Mouse (Mus musculus) layer of hippocampus, adult 18-20 months (tissue): ENCODE measurements around the gene Gas8. TPM values are rescaled to one million over a fixed set of nuclear protein-coding genes. Genes with fewer than 3 reads are reported as not detected.
A peak's percentile ranks its signal among the peaks of the same experiment; 100 is the strongest.
"Not testable (repeated sequence)": the region's sequence is repeated elsewhere in the genome, so short reads cannot be mapped to it uniquely, and the experiment has no call there.

Experiments used
- DNase-seq, 2 experiments: peaks; one replicate each; pipeline ENCODE4 v3.0.0; 2022; ENCODE audit warnings: low spot score in 2 of 2
- long read RNA-seq: library from polyadenylated mRNA; stranded (forward); transcript quantifications from one replicate; pipeline ENCODE4 v2.0.0, GENCODE M21; 2021
- total RNA-seq, 2 experiments: library from RNA; stranded (reverse); gene quantifications; 2 replicates each; pipeline ENCODE4 v1.2.3; 2021

Gene Gas8
- total RNA-seq = 10 to 100 TPM; 23.4 to 24.8 TPM
- long read RNA-seq, transcript Gas8-201 (11 exons, 1,681 nt) = major isoform, 10 of 23 reads
- long read RNA-seq, transcript Gas8-203 (10 exons, 3,469 nt) = minor isoform, 6 of 23 reads
- long read RNA-seq, partial matches to known transcripts = 1 of 23 reads
- long read RNA-seq, other reads (novel, unspliced or antisense) = 6 of 23 reads

DNA sequence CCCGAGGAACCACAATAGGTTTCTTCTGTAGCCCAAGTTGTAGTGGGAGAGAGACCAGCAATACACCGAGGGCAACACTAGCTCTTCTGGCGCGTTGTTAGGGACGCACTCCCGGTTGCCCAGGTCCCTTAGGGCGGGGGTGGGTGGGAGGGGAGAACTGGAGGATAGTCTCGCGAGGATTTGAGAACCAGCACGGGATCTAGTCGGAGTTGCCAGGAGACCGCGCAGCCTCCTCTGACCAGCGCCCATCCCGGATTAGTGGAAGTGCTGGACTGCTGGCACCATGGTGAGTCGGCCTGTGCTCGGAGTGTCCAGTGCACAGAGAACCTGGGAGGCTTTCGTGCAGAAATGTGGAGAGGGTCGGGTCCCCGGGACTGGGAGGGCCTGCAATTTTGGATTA is at the start of gene Gas8:
Gene Gas8, plus strand, starts transcription at position 168 of the 400 bp plus-strand sequence.
- DNase-seq = peak; percentile 81 to 94

DNA sequence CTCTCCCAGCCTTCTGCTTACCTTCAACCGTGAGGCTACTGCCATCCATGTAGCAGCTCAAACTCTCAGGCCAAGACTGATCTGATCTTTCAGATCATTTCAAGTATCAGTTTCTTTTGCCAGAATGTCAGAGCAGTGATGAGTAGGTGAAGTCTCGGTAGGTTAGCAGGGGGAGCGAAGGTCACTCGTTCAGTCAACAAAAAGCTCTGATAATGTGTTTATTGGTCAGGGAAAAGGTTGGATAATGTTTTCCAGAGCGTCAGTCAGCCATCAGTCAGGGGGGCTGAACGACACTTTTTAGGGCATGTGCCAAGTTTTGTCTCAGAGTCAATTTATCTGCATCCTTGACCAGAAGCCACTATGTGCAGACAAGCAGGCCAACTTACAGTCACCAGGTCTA is 45.6 kb upstream of the Gas8 start:
- DNase-seq = not testable (repeated sequence)

DNA sequence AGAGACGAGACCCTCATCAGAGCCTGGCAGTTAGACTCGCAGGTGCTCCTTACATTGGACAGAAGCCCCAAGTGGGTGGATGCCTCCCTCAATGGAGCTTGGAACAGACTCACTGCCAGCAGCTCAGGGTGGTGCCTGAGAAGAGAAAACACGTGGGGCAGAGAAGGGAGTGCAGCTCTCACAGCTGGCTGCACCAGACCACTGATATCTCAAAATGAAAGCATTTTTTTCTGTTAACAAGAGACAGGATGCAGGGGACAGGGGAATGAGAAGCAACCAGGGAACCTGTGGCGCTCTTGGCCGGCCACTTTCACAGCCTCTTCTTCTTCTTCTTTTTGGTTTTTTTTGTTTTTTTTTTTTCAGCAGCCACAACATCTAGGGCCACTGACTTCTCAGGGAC is 44.1 kb upstream of the Gas8 start:
- DNase-seq = not testable (repeated sequence)

DNA sequence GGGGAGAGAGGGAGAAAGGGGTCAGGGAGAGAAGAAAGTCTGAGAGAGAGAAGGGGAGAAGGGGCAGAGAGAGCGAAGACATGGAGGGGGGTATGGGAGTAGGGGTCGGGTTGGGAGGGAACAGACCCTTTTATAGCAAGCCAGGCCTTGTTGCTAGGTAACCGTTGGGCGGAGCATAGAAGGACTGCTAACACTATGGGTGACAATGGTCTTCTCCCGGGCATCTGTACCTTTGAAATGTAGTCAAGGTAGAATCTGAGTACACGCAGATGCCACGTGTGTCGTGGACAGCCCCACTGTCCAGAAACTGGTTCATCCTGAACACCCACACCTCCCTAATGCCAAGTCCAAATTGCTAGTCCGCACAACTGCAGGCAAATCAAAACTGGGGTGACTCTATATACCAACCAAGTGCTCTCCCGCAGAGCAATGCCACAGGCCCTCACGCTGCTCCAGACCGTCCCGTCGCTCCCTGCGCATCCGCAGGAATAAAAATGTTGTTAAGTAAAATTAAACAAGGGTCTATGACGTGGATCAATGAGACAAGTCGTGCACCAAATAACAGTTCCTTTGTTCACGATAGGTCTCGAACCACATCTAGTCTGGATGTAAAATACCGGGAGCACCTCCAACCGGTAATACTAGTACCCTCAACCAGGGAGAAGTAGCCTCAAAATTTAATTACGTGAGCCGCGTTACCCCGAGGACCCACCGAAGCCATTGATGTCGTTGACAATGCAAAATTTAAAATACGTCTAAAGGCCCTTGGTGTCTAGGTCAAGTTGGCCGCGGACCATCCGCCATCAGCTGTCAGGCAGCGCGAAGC is 41.5 kb upstream of the Gas8 start:
- DNase-seq = peak in 1 of 2 experiments; percentile 26

DNA sequence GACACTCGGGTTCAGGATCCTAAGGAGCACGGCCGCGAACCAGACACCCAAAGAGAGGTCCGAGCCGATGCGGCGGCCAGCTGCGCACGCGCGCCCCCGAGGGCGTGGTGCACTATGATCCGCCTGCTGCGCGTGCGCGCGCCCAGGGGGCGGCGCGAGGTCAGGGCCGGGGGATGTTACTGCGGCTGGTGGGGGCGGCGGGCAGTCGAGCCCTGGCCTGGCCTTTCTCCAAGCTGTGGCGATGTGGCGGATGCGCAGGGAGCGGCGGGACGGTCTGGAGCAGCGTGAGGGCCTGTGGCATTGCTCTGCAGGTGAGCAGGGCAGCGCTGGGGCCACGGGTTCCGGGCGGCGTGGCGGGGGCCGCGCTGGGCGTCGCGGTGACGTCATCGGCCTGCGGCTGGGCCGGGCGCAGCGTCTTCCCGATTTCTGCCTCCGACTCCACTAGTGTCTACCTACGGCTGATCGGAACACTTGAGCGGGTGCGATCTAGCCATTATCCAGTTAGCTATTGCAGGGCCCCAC is 40.8 kb upstream of the Gas8 start, which contains the start of gene Afg3l1:
Gene Afg3l1, plus strand, starts transcription at position 167 of the 522 bp plus-strand sequence.
- DNase-seq = peak; percentile 91 to 94

DNA sequence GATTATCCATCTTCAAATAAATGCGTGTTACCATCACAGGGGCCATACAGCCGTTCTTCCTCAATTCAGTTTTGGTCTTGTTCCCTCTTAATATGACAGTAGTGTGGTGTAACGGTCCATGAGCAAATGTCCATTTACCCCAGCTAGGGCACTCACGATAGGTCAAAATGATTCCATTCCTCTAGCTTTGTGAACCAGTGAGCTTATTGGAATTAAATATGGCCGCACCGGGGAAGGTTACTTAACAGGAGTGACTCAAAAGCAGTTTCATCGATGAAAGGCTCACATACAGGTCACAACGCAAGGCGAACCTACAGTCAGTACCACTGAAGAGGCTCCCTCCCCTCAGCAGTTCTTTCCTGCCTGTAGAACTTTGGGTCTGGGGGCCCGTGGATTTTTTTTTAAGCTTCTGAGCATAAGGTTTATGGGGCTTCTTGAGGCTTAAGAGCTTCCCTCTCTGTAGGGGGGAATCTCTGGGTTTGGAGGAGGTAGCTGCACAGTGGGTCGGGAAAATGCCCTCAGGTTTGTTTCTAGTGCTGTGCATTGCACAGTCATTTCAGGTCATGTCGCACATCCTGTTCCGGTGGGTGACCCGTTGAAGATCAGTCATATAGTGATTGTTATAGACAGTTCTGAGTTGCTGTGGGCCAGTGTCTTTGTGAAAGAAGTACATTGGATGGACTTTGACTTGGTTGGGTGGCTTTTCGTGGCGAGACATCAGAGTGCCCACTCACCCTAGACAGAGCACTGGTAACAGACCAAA is 40.0 kb upstream of the Gas8 start:
- peak in 1 of 2 experiments; percentile 22 for DNase-seq

DNA sequence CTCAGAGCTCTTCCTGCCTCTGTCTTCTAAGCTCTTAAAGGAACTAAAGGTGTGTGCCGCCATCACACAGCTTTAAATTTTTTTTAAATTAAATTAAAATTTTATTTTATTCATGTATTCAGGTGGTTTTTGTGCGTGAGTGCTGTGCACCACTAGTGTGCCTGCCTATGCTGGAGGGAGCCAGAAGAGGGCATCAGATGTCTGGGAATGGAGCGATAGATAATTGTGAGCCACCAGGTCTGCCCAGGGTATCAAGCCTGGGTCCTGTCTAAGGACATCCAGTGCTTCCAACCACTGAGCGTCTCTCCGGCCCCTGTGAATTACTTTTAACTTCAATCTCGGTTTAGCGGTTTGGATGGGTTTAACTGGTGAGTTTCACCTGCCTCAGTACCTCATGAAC is 36.0 kb upstream of the Gas8 start:
- no peak for DNase-seq

DNA sequence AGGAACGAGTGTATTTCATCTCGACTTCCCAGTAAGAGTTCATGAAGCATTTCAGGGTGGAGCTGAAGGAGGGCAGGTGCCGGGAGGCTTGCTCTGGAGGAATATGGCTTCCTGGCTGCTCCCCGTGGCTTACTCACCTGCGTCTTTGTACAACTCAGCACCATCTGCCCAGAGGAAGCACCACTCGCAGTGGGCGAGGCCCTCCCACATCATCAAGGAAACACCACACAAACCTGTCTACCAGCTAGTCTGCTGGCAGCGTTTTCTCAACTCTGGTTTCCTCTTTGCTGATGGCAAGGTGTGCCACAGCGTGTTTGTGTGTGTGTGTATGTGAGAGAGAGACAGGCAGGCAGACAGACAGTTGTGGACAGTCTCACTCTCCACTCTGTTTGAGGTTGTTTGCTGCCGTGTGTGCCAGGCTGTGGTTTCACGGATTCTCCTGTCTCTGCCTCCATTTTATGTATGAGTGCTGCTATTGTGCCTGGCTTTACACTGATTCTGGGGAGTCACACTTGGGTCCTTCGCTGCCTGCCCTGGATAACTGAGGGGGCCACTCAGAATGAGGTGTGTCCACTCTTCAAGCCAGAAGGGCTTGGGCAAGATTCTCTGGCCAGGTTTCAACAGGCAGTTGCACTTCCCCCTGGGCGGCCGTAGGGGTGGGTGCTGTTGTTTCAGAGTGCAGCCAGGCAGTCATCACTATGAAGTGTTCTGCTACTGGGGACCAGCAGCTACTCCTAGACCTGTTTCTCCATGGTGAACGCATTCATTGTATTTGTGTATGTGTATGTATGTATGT is 27.2 kb upstream of the Gas8 start:
- no peak for DNase-seq

DNA sequence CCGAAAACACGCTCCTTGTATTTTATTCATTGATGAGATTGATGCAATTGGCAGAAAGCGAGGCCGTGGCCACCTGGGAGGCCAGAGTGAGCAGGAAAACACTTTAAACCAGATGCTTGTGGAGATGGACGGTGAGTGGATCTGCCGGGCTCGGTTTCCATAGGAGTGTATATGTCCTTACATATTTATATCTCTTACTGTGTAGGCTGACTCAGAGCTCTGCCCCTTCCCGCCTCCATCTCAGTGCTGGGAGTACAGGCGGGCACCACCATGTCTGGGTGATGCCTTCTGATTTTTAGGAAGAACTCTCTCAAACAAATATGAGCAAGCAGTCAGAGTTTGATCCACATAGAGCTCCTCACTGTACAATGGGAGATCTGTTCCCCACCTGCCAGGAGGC is 25.7 kb upstream of the Gas8 start:
- no peak for DNase-seq

DNA sequence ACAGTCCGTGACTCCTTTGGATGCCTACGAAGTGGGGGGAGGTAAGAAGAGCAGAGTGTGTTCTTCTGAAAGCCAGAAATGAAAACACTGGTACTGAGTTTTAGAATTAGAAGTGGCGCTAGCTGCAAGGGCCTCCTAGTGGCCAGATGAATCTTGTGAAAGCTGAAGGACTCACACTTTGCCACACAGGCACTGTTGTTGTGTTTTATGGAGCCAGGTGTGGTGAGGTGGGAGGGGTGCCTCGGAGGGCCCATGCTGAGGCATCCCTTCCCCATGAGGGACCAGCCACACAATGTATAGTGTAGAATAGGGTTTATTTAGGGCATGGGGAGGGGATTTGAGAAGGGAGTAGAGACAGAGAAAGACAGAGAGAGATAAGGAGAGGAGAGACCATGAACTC is 20.9 kb upstream of the Gas8 start:
- no peak for DNase-seq

DNA sequence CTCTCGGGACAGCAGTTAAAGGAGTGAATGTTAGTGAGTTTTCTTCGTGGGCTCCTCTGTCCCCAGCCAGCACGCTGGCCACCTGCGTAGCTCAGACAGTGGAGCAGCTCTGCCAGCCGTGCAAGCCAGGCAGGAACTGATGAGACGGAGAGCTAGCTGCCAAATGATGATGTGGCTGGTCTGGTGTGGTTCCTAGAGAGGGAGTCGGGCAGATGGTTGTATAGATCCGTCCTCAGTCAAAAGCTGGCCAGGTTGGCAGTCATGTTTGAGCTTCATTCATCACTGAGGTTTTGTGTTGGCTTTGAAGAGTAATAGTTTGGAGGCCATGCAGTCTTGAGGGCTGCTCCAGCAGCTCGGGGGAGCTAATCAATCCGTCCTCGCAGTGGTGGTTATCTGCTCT is 19.7 kb upstream of the Gas8 start:
- peak; percentile 59 to 67 for DNase-seq

DNA sequence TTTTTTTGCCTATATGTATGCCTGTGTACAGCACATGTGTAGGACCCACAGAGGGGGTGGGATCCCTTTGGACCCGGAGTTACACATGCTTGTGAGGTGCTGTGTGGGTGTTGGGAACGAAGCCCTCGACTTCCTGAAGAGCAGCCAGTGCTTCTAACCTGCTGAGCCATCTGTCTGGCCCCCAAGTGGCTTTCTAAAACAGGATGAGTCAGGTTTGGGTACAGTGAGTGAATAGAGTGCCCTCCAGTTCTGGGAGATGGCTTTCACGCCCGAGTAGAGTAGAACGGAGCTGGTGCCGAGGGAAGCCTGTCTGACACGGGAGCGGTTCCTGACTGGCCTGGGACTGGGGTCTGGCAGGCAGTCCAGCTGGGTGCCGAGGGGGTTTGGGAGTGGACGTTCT is 19.1 kb upstream of the Gas8 start:
- no peak for DNase-seq

DNA sequence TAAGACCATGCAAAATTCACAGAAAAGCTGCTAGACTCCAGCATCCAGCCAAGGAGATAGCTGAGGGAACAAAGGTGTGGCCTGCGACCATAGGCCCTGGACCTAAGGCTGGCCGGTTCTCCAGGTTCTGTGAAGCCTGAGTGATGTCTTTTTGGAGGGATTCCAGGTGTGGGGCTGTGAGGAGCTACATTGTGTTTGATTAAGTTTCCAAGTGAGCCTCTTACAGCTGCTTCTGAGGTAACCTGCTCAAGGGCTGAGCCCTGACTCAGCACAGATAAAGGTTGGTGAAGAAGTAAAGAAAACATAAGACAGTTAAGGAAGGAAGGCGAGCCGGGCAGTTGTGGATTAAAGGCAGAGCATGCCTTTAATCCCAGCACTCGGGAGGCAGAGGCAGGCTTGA is 16.4 kb upstream of the Gas8 start:
- no peak for DNase-seq

DNA sequence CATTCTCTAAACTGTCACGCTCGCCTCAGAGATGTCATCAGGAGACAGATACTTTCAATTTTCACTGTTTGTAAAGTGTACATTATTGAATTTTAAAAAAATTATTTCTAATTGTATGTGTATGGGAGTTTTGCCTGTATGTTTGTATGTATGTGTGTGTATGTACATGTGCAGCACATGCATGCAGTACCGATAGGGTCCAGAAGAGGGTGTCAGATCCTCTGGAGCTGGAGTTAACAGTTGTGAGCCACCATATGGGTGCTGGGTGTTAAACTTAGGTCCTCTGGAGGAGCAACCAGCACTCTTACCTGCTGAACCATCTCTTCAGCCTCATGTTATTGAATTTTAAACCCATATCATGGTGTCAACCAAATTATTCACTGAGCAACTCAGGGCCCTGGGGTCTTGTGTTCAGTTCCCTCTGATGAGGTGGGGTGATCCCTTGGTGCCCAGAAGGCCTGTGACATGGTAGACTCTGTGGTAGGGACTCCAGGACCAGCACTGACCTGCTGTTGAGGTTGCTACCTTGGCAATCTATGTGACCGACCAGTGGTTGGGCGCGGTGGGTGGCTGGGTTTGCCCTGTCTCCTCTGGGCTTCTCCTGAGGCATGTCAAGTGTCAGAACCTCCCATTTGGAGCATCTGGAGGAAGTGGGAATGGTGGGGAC is 14.7 kb upstream of the Gas8 start:
- no peak for DNase-seq

DNA sequence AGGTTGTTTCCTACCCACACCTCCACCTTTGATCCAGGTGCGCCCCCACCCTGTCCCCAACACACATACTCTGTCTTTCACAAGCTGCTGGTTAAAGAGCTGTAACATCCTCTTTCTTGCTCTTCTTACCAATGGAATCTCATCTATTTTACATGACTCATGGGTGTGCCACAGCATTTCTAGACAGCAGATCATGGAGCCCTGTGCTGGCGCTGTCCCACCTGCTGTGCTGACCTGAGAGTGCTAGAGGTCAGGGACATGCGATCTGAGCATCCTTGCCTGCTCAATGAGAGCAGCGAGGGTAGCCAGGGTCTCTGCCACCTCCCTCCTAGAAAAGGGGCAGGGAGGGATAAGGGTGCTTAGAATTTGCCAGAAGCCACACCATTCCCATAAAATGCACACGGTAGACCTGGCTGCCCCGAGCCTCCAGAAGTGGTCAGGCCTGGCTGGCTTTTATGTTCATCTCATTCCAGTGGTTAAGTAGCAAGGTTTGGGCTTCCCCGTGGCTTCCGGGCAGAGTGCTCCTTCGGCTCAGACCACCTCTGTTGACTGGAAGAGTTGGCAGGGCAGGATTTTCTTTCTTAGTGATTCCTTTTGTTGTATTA is 13.9 kb upstream of the Gas8 start:
- DNase-seq = no peak

DNA sequence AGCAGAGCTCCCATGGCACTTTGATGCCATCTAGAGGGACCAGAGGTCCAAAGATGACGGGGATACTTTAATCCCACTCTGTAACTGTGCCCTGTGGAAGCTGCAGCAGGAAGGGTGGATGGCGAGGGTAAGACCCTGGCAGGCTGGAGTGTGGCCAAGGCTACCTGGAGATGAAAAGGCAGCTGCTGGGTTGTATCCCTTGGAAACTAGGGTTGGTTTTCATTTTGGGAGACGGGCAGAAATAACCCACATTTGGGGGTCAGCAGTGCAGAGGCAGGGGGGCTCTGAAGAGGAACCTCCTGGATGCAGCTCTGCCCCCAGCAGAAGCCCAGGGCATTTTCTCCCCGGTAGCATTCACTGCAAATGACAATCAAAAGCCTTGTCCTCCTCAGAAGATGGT is 13.4 kb upstream of the Gas8 start:
- no peak for DNase-seq

DNA sequence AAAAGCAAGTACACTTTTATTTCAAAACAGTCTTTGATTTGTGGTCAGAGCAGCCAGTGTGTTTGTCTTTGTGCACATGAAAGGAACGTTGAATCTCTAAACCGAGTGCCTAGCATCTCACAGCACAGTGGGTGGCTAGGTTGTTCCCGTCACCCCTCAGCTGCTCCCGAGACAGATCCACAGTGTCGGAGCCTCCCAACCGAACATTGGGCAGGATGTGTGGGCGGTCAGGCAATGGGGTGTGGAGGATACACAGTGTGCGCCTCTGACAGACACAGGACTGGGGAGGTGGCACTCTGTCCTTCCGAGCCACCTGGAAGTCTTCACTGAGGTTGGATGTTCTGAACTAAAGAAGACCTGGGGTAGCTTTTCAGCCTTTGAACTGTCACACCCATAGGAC is 12.9 kb upstream of the Gas8 start:
- DNase-seq = no peak

DNA sequence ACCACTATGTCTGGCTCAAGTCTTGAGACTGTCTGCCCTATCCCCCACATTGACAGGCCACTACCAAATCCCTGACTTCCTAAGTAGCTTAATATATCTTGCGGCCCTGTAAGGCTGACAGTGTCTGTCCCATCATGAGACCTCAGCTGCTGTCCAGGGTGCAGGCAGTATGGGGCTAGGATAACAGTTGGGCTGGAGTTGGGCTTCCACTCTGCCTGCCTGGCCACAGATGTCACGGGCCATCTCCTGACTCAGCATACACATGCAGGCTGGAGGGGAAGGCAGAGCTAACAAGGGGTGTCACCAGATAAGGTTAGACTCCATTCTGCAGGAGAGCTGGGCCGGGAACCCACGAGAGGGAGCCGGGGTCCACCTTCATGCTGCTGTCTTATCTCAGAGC is 11.5 kb upstream of the Gas8 start:
- no peak for DNase-seq

DNA sequence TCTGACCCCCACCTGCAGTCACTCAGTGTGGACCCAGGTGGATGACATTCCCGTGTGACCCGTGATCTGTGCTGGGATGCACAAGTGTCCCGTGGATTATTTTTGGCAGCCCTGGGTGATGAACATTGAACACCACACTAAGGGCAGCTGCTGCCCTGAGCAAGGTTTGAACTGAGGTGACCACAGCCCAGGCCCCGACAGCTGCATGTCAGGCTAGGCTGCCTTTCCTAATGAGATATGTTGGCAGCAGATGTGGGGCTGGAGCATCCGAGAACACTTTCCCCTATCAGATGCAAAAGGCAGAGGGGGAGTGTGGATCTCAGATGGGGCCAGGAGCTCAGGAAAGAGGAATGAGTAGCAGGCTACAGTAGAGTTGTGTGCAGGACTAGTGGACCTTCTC is 7.8 kb upstream of the Gas8 start:
- DNase-seq = no peak

DNA sequence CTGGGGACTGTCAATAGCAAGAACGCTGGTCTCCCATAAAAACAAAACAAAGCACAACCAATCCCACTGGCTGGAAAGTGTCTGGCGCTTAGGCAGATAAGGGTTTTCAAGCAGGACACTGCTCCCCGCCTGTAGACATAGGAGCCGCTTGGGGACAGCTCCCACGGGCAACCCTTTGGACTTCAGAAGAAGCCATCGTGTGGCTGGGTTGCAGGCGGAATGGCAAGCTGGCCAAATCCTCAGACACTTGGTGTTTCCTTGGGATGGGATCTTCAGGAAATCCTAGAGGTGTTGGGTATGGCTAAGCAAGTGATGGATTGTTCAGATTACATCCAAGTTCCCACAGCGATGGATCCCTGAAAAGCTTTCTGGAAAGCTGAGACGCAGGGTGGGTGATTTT is 4.5 kb upstream of the Gas8 start:
- DNase-seq = no peak
